Mouse (Mus musculus): ENCODE results near the gene Dgcr6.

The Dgcr6 gene

GRCm38 (mm10) chr16:18083231-18083951, 30.7 kb downstream of the Dgcr6 start:
- ChIA-PET POLR2A (interaction anchor here in 3 of 4 experiments (0.6 to 8.1 kb wide), 18 partner anchors 9 to 336 kb away, joined by 3 to 37 read pairs (median 4); partner anchors contain the start of genes Slc25a1 (in 2 of the 3) and Zdhhc8 (in 1 of the 3)), CTCF (interaction anchor here in 3 of 4 experiments (0.7 to 1.6 kb wide), 6 partner anchors 22 to 330 kb away, joined by 3 to 5 read pairs (median 3); no protein-coding TSS in a partner anchor)

- CTCF ChIA-PET = interaction anchor here in 3 of 4 experiments (0.6 to 1.6 kb wide), 3 partner anchors 126 to 235 kb away, joined by 3 to 8 read pairs (median 6); no protein-coding TSS in a partner anchor
- POLR2A ChIA-PET = interaction anchor here in 3 of 4 experiments (0.9 to 8.1 kb wide), 11 partner anchors 11 to 277 kb away, joined by 3 to 37 read pairs (median 5); partner anchors contain the start of genes Dgcr6 (in 1 of the 3), Slc25a1 (in 1 of the 3) and Zdhhc8 (in 1 of the 3)
Observed at GRCm38 (mm10) chr16:18084262-18084661, 31.6 kb downstream of the Dgcr6 start.

GRCm38 (mm10) chr16:18087101-18087500, 34.4 kb downstream of the Dgcr6 start:
- ChIA-PET CTCF (interaction anchor here in 1 of 4 experiments (0.6 to 1.0 kb wide), 2 partner anchors 238 to 282 kb away, joined by 3 to 5 read pairs; no protein-coding TSS in a partner anchor), POLR2A (interaction anchor here in 2 of 4 experiments (1.4 to 8.1 kb wide), 4 partner anchors 15 to 40 kb away, joined by 3 to 51 read pairs (median 40); no protein-coding TSS in a partner anchor)

- POLR2A ChIA-PET = no interaction called here
- CTCF ChIA-PET = no interaction called here
Observed at GRCm38 (mm10) chr16:18096348-18096747, 43.7 kb downstream of the Dgcr6 start.

- ChIA-PET POLR2A (interaction anchor here (0.6 to 3.1 kb wide), 7 partner anchors 14 to 191 kb away, joined by 3 to 44 read pairs (median 5); partner anchors contain the start of gene Prodh (in 1 of the 4)), CTCF (interaction anchor here in 3 of 4 experiments (1.1 to 1.5 kb wide), 4 partner anchors 13 to 109 kb away, joined by 3 to 5 read pairs (median 4); no protein-coding TSS in a partner anchor)
Observed at GRCm38 (mm10) chr16:18102816-18103215, 50.2 kb downstream of the Dgcr6 start.

- POLR2A ChIA-PET = interaction anchor here (0.6 to 3.1 kb wide), 11 partner anchors 9 to 174 kb away, joined by 3 to 44 read pairs (median 5); partner anchors contain the start of gene Prodh (in 1 of the 4)
- CTCF ChIA-PET = interaction anchor here in 3 of 4 experiments (1.0 to 1.5 kb wide), 7 partner anchors 14 to 109 kb away, joined by 3 to 5 read pairs (median 3); no protein-coding TSS in a partner anchor
Observed at GRCm38 (mm10) chr16:18103366-18103765, 50.7 kb downstream of the Dgcr6 start.

- ChIA-PET POLR2A (interaction anchor here (0.6 to 3.1 kb wide), 11 partner anchors 8 to 144 kb away, joined by 3 to 44 read pairs (median 3); partner anchors contain the start of gene Prodh (in 2 of the 4)), CTCF (interaction anchor here in 3 of 4 experiments (0.6 to 1.5 kb wide), 9 partner anchors 14 to 108 kb away, joined by 3 to 5 read pairs (median 4); no protein-coding TSS in a partner anchor)
Observed at GRCm38 (mm10) chr16:18103808-18104207, 51.1 kb downstream of the Dgcr6 start.

GRCm38 (mm10) chr16:18108221-18108966, 55.7 kb downstream of the Dgcr6 start:
- POLR2A ChIA-PET = interaction anchor here in 2 of 4 experiments (0.9 to 2.7 kb wide), 5 partner anchors 13 to 102 kb away, joined by 3 to 14 read pairs (median 5); no protein-coding TSS in a partner anchor
- CTCF ChIA-PET = interaction anchor here (0.5 to 5.3 kb wide), 28 partner anchors 8 to 160 kb away, joined by 3 to 107 read pairs (median 4); partner anchors contain the start of gene Prodh (in 1 of the 4)

GRCm38 (mm10) chr16:18111042-18111441, 58.4 kb downstream of the Dgcr6 start:
- ChIA-PET POLR2A (interaction anchor here in 2 of 4 experiments (0.8 to 1.5 kb wide), 2 partner anchors 22 to 333 kb away, joined by 3 to 4 read pairs; no protein-coding TSS in a partner anchor), CTCF (interaction anchor here in 2 of 4 experiments (1.9 to 5.3 kb wide), 2 partner anchors 100 kb away, joined by 5 to 63 read pairs; no protein-coding TSS in a partner anchor)

- ChIA-PET CTCF (interaction anchor here in 2 of 4 experiments (0.9 to 1.6 kb wide), 2 partner anchors 8 to 94 kb away, joined by 3 to 5 read pairs; no protein-coding TSS in a partner anchor), POLR2A (interaction anchor here in 2 of 4 experiments (1.6 to 2.7 kb wide), 4 partner anchors 10 to 78 kb away, joined by 4 to 10 read pairs (median 5); no protein-coding TSS in a partner anchor)
Observed at GRCm38 (mm10) chr16:18116467-18116866, 63.8 kb downstream of the Dgcr6 start.

GRCm38 (mm10) chr16:18118285-18118684, 65.6 kb downstream of the Dgcr6 start:
- CTCF ChIA-PET = interaction anchor here in 3 of 4 experiments (0.7 to 2.7 kb wide), 6 partner anchors 9 to 112 kb away, joined by 3 to 17 read pairs (median 5); no protein-coding TSS in a partner anchor
- POLR2A ChIA-PET = interaction anchor here in 1 of 4 experiments (1.1 kb wide), 1 partner anchor 29 kb away, joined by 4 read pairs; no protein-coding TSS in a partner anchor

GRCm38 (mm10) chr16:18119031-18119730, 66.5 kb downstream of the Dgcr6 start:
- CTCF ChIA-PET = interaction anchor here (0.6 to 2.7 kb wide), 12 partner anchors 8 to 92 kb away, joined by 3 to 10 read pairs (median 4); no protein-coding TSS in a partner anchor
- POLR2A ChIA-PET = interaction anchor here in 1 of 4 experiments (0.8 to 1.1 kb wide), 3 partner anchors 30 to 95 kb away, joined by 3 to 4 read pairs (median 4); no protein-coding TSS in a partner anchor

Data from embryonic stem cell, embryonic (primary cell).